Mouse (Mus musculus) embryonic facial prominence, embryonic 15.5 days (tissue): Measurements from ENCODE around the gene Cxcl5. TPM values are rescaled to one million over a fixed set of nuclear protein-coding genes. Genes with fewer than 3 reads are reported as not detected.

Source experiments
- ATAC-seq: fragments of 200-750 bp; cut with Nextera tagmentation; 2 replicates; pipeline ENCODE4 v1.8.0; 2017; ENCODE audit warnings: low read depth, moderate TSS enrichment; ENCODE audit not compliant: insufficient number of reproducible peaks, low FRiP score, low TSS enrichment
- H3K27ac ChIP-seq: fragments of 300-500 bp; sonication (generic); replicated peaks from 2 replicates; pipeline ENCODE4 v1.5.1; 2015; ENCODE audit warnings: mild to moderate bottlenecking, inconsistent platforms
- H3K27me3 ChIP-seq: fragments of 300-500 bp; sonication (generic); 2 replicates; pipeline ENCODE4 v1.6.1; 2015; ENCODE audit warnings: inconsistent platforms
- H3K36me3 ChIP-seq: fragments of 300-500 bp; sonication (generic); 2 replicates; pipeline ENCODE4 v1.6.1; 2015; ENCODE audit warnings: mild to moderate bottlenecking, inconsistent platforms
- H3K4me1 ChIP-seq: fragments of 300-500 bp; sonication (generic); 2 replicates; pipeline ENCODE4 v1.6.1; 2015; ENCODE audit warnings: inconsistent platforms
- H3K4me2 ChIP-seq: fragments of 300-500 bp; sonication (generic); replicated peaks from 2 replicates; pipeline ENCODE4 v1.6.1; 2015; ENCODE audit warnings: mild to moderate bottlenecking, inconsistent platforms
- H3K4me3 ChIP-seq: fragments of 300-500 bp; sonication (generic); replicated peaks from 2 replicates; pipeline ENCODE4 v1.5.1; 2015; ENCODE audit warnings: mild to moderate bottlenecking, inconsistent platforms
- H3K9ac ChIP-seq: fragments of 300-500 bp; sonication (generic); 2 replicates; pipeline ENCODE4 v1.6.1; 2015; ENCODE audit warnings: inconsistent platforms
- H3K9me3 ChIP-seq: fragments of 300-500 bp; sonication (generic); replicated peaks from 2 replicates; pipeline ENCODE4 v1.6.1; 2016; ENCODE audit warnings: inconsistent platforms
- WGBS: fragments of 180-500 bp; shearing (Covaris S2); methylation state at CpG from one replicate; pipeline ENCODE4 v1.1.7; 2015; 5-methylcytosine and 5-hydroxymethylcytosine counted together
- polyA plus RNA-seq: library from polyadenylated mRNA; unstranded; fragments of >200 nt; fragmentation: Nextera tagmentation; extraction: Ambion mirVana; gene quantifications from 2 replicates; pipeline ENCODE4 v1.2.1, GENCODE M21; 2015

The Cxcl5 gene
- polyA plus RNA-seq, 1 experiment from 2014 or later: 3.2 TPM

DNA sequence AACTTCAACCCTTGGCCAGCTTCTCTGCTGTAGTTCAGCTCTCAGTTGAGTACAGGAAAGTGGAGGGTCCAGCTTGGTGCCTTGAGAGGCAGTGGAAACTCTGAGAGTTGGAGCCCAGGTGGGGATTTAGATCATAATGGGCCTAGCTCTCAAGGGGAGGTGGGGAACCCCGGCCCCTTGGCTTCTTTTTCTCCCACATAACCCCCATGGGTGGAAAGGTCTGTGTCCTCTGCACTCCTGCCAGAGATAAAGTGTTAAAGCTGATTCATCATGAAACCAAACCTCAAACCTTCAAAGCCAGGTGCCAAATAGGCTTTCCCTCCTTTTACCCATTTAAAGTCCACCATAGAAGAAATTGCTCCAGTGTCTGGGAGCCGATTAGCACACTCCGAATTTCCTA is 2.7 kb downstream of the Cxcl5 start:
- H3K9me3 ChIP-seq: no peaks in the 10 kb centered on the region
- WGBS: 89% methylated on average over 3 of the region's 3 CpGs
- no peak overlapping the region for H3K9ac ChIP-seq
- H3K4me2 ChIP-seq: no peak overlapping the region
- H3K4me1 ChIP-seq: peaks cover 29% of the 10 kb centered on the region
- H3K27ac ChIP-seq: no peak overlapping the region
- no peak for ATAC-seq
- H3K36me3 ChIP-seq: no peaks in the 10 kb centered on the region
- H3K27me3 ChIP-seq: peaks cover 17% of the 10 kb centered on the region
- H3K4me3 ChIP-seq: no peak overlapping the region

DNA sequence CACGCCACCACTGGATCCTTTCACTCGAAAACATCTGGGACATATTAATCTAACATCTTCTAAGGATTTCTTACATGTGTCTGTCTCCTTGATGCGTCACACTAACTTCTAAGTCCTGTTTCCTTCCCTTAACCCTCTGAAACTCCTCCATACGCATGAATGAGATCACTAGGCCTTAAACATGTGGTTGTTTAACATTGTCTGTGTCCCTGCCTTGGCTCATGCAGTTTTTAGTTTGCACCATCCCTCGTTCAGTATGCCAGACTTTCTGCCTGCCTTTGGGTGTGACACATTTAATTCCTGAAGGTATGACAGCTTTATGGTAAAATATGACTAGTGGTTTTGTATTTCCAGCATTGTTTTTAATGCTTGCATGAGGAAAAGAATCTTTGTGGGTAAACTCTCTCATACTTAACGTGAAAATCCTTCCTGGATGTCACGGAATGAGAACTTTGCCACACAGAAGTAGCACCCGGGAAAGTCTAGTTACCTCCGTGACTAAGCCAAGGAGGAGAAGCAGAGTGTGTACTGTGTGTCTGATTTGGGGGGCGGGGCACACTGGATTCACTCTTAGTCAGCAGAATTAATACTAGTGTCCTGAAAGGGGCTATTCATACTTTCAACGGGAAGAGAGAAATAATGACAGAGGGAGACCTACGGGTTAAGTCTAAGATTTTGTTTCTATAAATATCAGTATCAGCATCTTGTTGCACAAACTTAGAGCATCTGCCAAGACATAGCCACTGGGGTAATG is 4.9 kb downstream of the Cxcl5 start:
- no peak overlapping the region for H3K4me3 ChIP-seq
- ATAC-seq: no peak
- H3K27ac ChIP-seq: no peak overlapping the region
- no peaks in the 10 kb centered on the region for H3K9me3 ChIP-seq
- H3K4me1 ChIP-seq: peaks cover 9% of the 10 kb centered on the region
- H3K27me3 ChIP-seq: peaks cover 18% of the 10 kb centered on the region
- H3K4me2 ChIP-seq: no peak overlapping the region
- H3K36me3 ChIP-seq: no peaks in the 10 kb centered on the region
- no peak overlapping the region for H3K9ac ChIP-seq
- 43% methylated on average over 12 of the region's 12 CpGs for WGBS

DNA sequence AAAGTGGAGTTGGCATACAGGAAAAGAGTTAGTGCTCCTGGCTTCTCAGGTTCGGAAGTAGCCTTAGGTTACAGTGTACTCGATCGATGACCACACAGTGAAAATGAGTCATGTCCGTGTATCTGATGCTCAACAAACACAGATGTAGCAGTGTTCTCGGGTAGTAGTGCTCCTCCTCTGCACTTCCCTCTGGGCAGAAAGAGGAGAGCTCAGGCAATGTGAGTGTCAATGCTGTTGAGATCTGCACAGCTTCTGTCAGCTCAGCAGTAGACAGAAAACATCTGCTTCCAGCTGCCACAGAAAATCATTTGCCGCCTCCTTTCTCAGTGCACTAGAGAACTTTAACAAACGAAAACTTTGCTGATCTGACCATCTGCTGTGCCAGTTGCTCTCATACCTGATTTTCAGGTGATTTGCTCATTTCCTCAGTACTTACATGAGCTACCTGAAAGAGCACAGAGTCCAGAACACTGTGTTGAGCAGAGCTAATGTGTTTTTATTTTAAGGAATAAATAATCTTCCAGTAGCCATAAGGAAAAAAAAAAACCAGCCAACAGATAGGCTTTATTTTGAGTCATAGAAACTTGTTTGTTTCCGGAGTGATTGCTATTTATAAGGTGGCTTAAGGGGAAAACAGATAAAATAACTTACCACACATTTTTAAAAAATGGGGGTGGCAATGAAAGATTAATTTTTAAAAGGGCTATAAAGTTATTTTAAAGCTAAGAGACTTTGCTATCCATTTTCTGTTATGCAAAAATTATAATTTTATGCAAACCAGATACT is 6.9 kb downstream of the Cxcl5 start:
- H3K36me3 ChIP-seq: no peaks in the 10 kb centered on the region
- H3K27ac ChIP-seq: no peak overlapping the region
- H3K9ac ChIP-seq: no peak overlapping the region
- no peaks in the 10 kb centered on the region for H3K9me3 ChIP-seq
- no peak overlapping the region for H3K4me3 ChIP-seq
- H3K4me2 ChIP-seq: no peak overlapping the region
- H3K4me1 ChIP-seq: 0 out of 2 replicates have a peak, but pooled peaks cover 2% of the 10 kb centered on the region
- no peak for ATAC-seq
- H3K27me3 ChIP-seq: peaks cover 12% of the 10 kb centered on the region
- 33% methylated on average over 8 of the region's 8 CpGs for WGBS

DNA sequence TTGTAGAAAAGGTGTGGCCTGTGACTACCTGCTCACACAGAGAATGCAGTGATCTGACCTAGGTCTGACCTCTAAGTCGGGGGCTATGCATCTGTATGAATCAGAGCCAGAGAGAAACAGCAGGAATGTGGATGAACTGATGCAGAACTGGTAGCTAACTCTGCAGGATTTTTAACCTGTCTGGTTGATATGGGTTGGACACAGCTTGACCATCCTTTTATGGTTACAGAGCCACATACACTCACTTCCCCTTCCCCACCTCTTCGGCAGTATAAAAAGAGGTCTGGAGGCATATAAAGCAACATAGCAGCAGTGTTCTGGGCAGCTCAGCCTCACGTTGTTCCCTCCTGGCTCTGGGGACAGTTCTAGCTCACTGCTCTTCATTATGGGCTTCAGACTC is 9.1 kb downstream of the Cxcl5 start, which contains the start of gene Ppbp:
Gene Ppbp (plus strand): TSS at position 301 of the 400 bp plus-strand sequence.
- no peak within 1 kb of the TSS for H3K4me2 ChIP-seq
- H3K9me3 ChIP-seq: no peaks in the 10 kb centered on the region
- H3K4me1 ChIP-seq: 0 out of 2 replicates have a peak, but pooled peaks cover 2% of the 10 kb centered on the region
- H3K36me3 ChIP-seq: no peaks in the 10 kb centered on the region
- H3K27me3 ChIP-seq: peaks cover 4% of the 10 kb centered on the region; the same call in 1 of the 2 replicates
- ATAC-seq: no peak
- no peak within 1 kb of the TSS for H3K27ac ChIP-seq
- H3K9ac ChIP-seq: no peak within 1 kb of the TSS
- 55% methylated on average over 3 of the region's 3 CpGs for WGBS
- H3K4me3 ChIP-seq: no peak within 1 kb of the TSS

DNA sequence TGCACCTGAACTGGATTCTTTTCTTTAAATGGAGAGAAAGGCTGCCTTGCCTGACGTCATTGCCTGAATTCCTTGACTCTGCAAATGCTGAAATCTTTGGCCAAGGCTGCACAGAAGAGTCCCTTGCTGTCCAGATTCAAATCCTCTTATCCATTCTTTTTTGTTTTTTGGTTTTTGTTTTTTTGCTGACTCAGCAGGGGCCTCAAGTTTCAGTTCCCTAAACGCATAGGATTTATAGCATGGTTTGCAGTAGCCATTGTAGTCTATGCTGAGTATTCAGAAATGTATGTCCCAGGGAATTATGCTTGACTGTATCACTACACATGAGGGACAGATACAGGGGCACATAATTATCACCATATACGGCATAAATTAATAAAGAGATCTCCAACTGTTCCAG is 12.2 kb downstream of the Cxcl5 start:
- no peaks in the 10 kb centered on the region for H3K36me3 ChIP-seq
- no peaks in the 10 kb centered on the region for H3K4me1 ChIP-seq
- 60% methylated on average over 3 of the region's 3 CpGs for WGBS
- no peak overlapping the region for H3K4me3 ChIP-seq
- no peak for ATAC-seq
- peaks cover 4% of the 10 kb centered on the region; the same call in 1 of the 2 replicates for H3K27me3 ChIP-seq
- no peak overlapping the region for H3K9ac ChIP-seq
- H3K9me3 ChIP-seq: no peaks in the 10 kb centered on the region
- no peak overlapping the region for H3K4me2 ChIP-seq
- H3K27ac ChIP-seq: no peak overlapping the region

DNA sequence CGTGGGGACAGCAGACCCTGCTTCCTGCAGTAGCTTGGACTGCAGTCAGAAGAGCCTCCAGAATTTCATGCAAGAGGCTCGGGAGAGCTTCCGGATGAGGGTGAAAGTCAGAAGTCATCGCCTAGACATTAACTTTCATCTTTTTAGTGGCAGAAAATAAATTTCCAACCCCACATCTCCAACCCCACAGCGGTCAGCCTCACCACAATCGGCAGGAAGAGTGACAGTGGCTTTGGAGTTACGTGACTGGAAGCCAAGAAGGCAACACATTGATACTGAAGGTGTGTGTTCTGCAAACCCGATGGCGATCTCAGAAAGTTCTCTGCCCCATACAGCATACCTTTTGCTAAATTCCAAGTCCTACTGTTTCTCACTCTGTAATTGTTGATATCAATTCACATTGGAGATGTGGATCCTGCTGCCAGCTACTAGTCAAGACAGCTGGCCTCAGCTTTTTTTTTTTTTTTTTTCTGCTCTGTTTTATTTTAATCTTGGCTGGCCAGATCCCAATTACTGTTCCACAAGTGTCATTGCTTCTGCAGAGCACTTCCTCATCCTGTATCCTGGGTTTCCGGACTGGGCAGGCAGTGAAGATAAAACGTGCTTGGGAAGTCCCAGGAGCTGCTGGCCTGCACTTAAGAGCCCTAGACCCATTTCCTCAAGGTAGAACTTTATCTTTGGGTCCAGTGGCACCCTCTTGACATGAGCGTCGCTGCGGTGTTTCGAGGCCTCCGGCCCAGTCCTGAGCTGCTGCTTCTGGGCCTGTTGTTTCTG is 12.9 kb downstream of the Cxcl5 start, which contains the start of gene Pf4:
Gene Pf4 (plus strand): TSS at position 556 of the 774 bp plus-strand sequence.
- H3K27me3 ChIP-seq: peaks cover 4% of the 10 kb centered on the region; the same call in 1 of the 2 replicates
- ATAC-seq: no peak
- no peak within 1 kb of the TSS for H3K27ac ChIP-seq
- no peak within 1 kb of the TSS for H3K4me2 ChIP-seq
- H3K36me3 ChIP-seq: no peaks in the 10 kb centered on the region
- H3K4me1 ChIP-seq: no peaks in the 10 kb centered on the region
- no peaks in the 10 kb centered on the region for H3K9me3 ChIP-seq
- 81% methylated on average over 16 of the region's 16 CpGs for WGBS
- no peak within 1 kb of the TSS for H3K9ac ChIP-seq
- H3K4me3 ChIP-seq: no peak within 1 kb of the TSS

DNA sequence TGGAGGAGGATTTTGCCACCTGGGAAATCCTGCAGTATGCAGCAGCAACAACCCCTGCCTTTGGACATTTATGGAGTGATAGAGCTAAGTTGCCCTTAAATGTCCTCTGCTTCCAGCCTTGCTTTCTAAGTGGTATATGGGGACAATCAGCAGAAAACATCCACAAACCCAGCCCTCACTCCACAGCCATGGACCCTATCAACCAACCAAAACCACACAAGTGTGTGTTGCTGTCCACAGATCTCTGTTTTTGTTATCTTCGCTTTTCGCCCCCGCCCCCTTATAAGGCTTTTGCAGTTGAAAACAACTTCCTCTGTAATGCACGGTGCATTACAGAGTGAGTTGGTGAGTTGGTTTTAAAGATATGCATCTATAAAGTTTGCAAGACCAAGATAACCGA is 16.4 kb downstream of the Cxcl5 start:
- H3K4me1 ChIP-seq: no peaks in the 10 kb centered on the region
- WGBS: 84% methylated on average over 5 of the region's 5 CpGs
- no peak overlapping the region for H3K4me3 ChIP-seq
- H3K36me3 ChIP-seq: no peaks in the 10 kb centered on the region
- no peaks in the 10 kb centered on the region for H3K9me3 ChIP-seq
- no peak overlapping the region for H3K27ac ChIP-seq
- no peak overlapping the region for H3K9ac ChIP-seq
- H3K27me3 ChIP-seq: no peaks in the 10 kb centered on the region
- no peak for ATAC-seq
- no peak overlapping the region for H3K4me2 ChIP-seq

DNA sequence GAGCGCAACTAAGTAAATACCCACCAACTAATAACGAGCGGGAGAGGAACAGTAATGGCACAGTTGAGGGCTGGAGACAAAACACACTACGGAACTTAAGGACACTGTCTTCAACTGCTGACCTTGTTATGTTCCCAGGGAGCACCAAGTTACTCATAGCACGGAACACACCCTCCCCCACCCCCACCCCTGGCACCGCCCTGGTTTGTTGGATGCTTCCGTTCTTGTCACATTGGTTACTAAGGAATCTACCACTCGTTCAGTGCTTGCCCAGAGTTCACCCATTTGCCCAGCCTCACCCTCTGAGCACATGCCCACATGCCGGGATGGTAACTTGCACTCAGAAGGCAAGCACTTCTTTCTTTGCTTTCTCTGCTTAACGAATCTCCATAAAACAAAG is 18.5 kb downstream of the Cxcl5 start:
- Histone ChIP-seq H3K9ac (no peak overlapping the region), H3K27ac (no peak overlapping the region), H3K4me1 (no peaks in the 10 kb centered on the region), H3K27me3 (no peaks in the 10 kb centered on the region), H3K9me3 (no peaks in the 10 kb centered on the region), H3K4me2 (no peak overlapping the region), H3K36me3 (no peaks in the 10 kb centered on the region), H3K4me3 (no peak overlapping the region)
- WGBS: 81% methylated on average over 10 of the region's 10 CpGs
- no peak for ATAC-seq

DNA sequence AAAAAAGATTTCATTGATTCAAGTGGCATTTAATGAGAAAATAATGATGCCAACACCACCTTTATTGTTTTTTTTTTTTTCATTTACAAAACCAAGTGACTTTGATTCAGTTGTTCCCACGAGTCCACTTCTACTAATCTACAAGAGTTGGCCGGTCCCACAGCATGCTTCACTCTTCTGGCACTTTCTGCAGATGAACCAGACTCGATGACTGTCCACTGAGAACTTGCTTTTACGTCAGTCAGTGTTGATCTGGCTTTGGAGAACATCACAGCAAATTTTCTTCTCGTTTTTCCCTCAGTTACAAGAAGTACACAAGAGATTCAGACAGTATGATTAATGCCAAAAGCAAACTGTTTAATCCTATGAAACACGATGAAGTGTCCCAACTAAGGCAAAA is 19.7 kb downstream of the Cxcl5 start:
- Histone ChIP-seq H3K36me3 (no peaks in the 10 kb centered on the region), H3K27ac (no peak overlapping the region), H3K27me3 (no peaks in the 10 kb centered on the region), H3K4me1 (no peaks in the 10 kb centered on the region), H3K9me3 (no peaks in the 10 kb centered on the region), H3K4me2 (no peak overlapping the region), H3K9ac (no peak overlapping the region), H3K4me3 (no peak overlapping the region)
- 72% methylated on average over 6 of the region's 6 CpGs for WGBS
- ATAC-seq: no peak

DNA sequence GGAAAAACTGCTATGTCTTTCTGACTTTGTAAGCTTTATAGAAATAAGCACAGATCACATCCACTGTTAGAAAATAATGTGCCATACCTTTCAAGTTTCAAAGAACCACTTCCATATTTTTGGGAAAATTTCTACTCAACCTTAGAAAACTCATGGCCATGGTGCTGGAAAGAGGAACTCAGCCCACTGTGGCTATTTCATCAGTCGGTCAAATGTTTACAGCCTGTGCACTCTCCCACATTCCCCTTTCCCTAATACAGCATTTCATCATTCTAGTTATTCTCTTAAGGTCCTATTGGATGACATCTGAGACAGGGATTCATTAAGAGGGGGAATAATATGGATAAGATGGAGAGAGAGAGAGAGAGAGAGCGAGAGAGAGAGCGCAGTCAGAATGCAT is 24.5 kb downstream of the Cxcl5 start:
- Histone ChIP-seq H3K9ac (no peak overlapping the region), H3K36me3 (no peaks in the 10 kb centered on the region), H3K4me3 (no peak overlapping the region), H3K27ac (no peak overlapping the region), H3K4me1 (peaks cover 8% of the 10 kb centered on the region), H3K4me2 (no peak overlapping the region), H3K27me3 (peaks cover 9% of the 10 kb centered on the region), H3K9me3 (no peaks in the 10 kb centered on the region)
- ATAC-seq: no peak
- 78% methylated on average over 3 of the region's 3 CpGs for WGBS
